Mouse (Mus musculus) embryonic facial prominence, embryonic 11.5 days (tissue): Measurements from ENCODE around the gene Lilr4b. TPM values are rescaled to one million over a fixed set of nuclear protein-coding genes. Genes with fewer than 3 reads are reported as not detected.
"Not testable (repeated sequence)": the region's sequence is repeated elsewhere in the genome, so short reads cannot be mapped to it uniquely, and the experiment has no call there.

Source experiments
- ATAC-seq: fragments of 200-750 bp; cut with Nextera tagmentation; replicated peaks from 2 replicates; pipeline ENCODE4 v1.8.0; 2017; ENCODE audit warnings: low read depth; ENCODE audit not compliant: insufficient number of reproducible peaks, low FRiP score, low TSS enrichment
- DNase-seq: peaks from one replicate; pipeline ENCODE4 v3.0.0-alpha.2; 2015; ENCODE audit warnings: low spot score
- H3K27ac ChIP-seq: fragments of 300-500 bp; sonication (generic); replicated peaks from 2 replicates; pipeline ENCODE4 v1.5.1; 2014; ENCODE audit warnings: mild to moderate bottlenecking, low read depth, low read length, control low read depth
- H3K27me3 ChIP-seq: fragments of 300-500 bp; sonication (generic); 2 replicates; pipeline ENCODE4 v1.6.1; 2014; ENCODE audit warnings: mild to moderate bottlenecking, low read length, moderate library complexity, mixed read lengths; ENCODE audit not compliant: control insufficient read depth, insufficient read depth
- H3K36me3 ChIP-seq: fragments of 300-500 bp; sonication (generic); replicated peaks from 2 replicates; pipeline ENCODE4 v1.6.1; 2014; ENCODE audit warnings: low read depth, mild to moderate bottlenecking, low read length, moderate library complexity, mixed read lengths; ENCODE audit not compliant: control insufficient read depth, insufficient read depth
- H3K4me1 ChIP-seq: fragments of 300-500 bp; sonication (generic); 2 replicates; pipeline ENCODE4 v1.6.1; 2014; ENCODE audit warnings: low read length, mixed read lengths; ENCODE audit not compliant: control insufficient read depth, insufficient read depth
- H3K4me2 ChIP-seq: fragments of 300-500 bp; sonication (generic); 2 replicates; pipeline ENCODE4 v1.6.1; 2014; ENCODE audit warnings: low read depth, mild to moderate bottlenecking, control low read depth, low read length, moderate library complexity
- H3K4me3 ChIP-seq: fragments of 300-500 bp; sonication (generic); 2 replicates; pipeline ENCODE4 v1.5.1; 2014; ENCODE audit warnings: low read depth, low read length, control low read depth
- H3K9ac ChIP-seq: fragments of 300-500 bp; sonication (generic); replicated peaks from 2 replicates; pipeline ENCODE4 v1.6.1; 2014; ENCODE audit warnings: mild to moderate bottlenecking, control low read depth, low read length
- H3K9me3 ChIP-seq: fragments of 300-500 bp; sonication (generic); replicated peaks from 2 replicates; pipeline ENCODE4 v1.6.1; 2016; ENCODE audit warnings: mild to moderate bottlenecking, low read length, inconsistent platforms, mixed read lengths; ENCODE audit not compliant: control insufficient read depth
- WGBS: fragments of 180-500 bp; shearing (Covaris S2); extraction: QIAGEN DNeasy Blood & Tissue Kit; methylation state at CpG from one replicate; pipeline ENCODE4 v1.1.7; 2014; 5-methylcytosine and 5-hydroxymethylcytosine counted together
- polyA plus RNA-seq: library from polyadenylated mRNA; unstranded; fragments of >200 nt; fragmentation: Nextera tagmentation; extraction: Ambion mirVana; gene quantifications from 2 replicates; pipeline ENCODE4 v1.2.1, GENCODE M21; 2014

The Lilr4b gene
- polyA plus RNA-seq, 1 experiment from 2014 or later: not detected

- DNase-seq, H3K4me3 ChIP-seq, H3K27ac ChIP-seq, H3K36me3 ChIP-seq, H3K27me3 ChIP-seq, ATAC-seq, H3K4me2 ChIP-seq, H3K9ac ChIP-seq, H3K4me1 ChIP-seq, H3K9me3 ChIP-seq: not testable (repeated sequence)
- 39% methylated on average over 4 of the region's 4 CpGs for WGBS
Measured at GRCm38 (mm10) chr10:51463800-51464199, 16.6 kb upstream of the Lilr4b start.

- ATAC-seq: not testable (repeated sequence)
Measured at GRCm38 (mm10) chr10:51490691-51491090, 10.3 kb downstream of the Lilr4b start, which contains the start of gene Lilrb4a. TSS of gene Lilrb4a (plus strand) at chr10:51490956.

GRCm38 (mm10) chr10:51520021-51520420 is 39.6 kb downstream of the Lilr4b start:
- H3K36me3 ChIP-seq: no peaks in the 10 kb centered on the region
- H3K4me2 ChIP-seq: no peak overlapping the region
- no peak overlapping the region for H3K27ac ChIP-seq
- H3K4me1 ChIP-seq: no peaks in the 10 kb centered on the region
- ATAC-seq (no peak), DNase-seq (no peak)
- no peak overlapping the region for H3K4me3 ChIP-seq
- H3K9ac ChIP-seq: no peak overlapping the region
- H3K9me3 ChIP-seq: no peaks in the 10 kb centered on the region
- no peaks in the 10 kb centered on the region for H3K27me3 ChIP-seq

More at GRCm38 (mm10) chr10:51490691-51491090, 10.3 kb downstream of the Lilr4b start, which contains the start of gene Lilrb4a:
- H3K27me3 ChIP-seq, DNase-seq, H3K4me3 ChIP-seq, H3K4me1 ChIP-seq, H3K36me3 ChIP-seq, H3K27ac ChIP-seq, H3K9me3 ChIP-seq, H3K9ac ChIP-seq, H3K4me2 ChIP-seq: not testable (repeated sequence)
- WGBS: no CpG with 5 or more reads among the region's 2 CpGs

- no peaks in the 10 kb centered on the region for H3K4me1 ChIP-seq
- ATAC-seq: no peak
- no peak overlapping the region for H3K4me2 ChIP-seq
- no peaks in the 10 kb centered on the region for H3K27me3 ChIP-seq
- H3K9me3 ChIP-seq: no peaks in the 10 kb centered on the region
- no peak overlapping the region for H3K27ac ChIP-seq
- DNase-seq: no peak
- no peak overlapping the region for H3K9ac ChIP-seq
- H3K36me3 ChIP-seq: no peaks in the 10 kb centered on the region
- H3K4me3 ChIP-seq: no peak overlapping the region
Measured at GRCm38 (mm10) chr10:51521453-51521852, 41.0 kb downstream of the Lilr4b start.

- DNase-seq (no peak), ATAC-seq (no peak)
- 77% methylated on average over 7 of the region's 7 CpGs for WGBS
- Histone ChIP-seq H3K4me3 (no peak overlapping the region), H3K4me1 (no peaks in the 10 kb centered on the region), H3K27me3 (no peaks in the 10 kb centered on the region), H3K9me3 (no peaks in the 10 kb centered on the region), H3K4me2 (no peak overlapping the region), H3K9ac (no peak overlapping the region), H3K27ac (no peak overlapping the region), H3K36me3 (no peaks in the 10 kb centered on the region)
Measured at GRCm38 (mm10) chr10:51526090-51526489, 45.7 kb downstream of the Lilr4b start.

- Histone ChIP-seq H3K4me2 (no peak overlapping the region), H3K36me3 (no peaks in the 10 kb centered on the region), H3K27me3 (no peaks in the 10 kb centered on the region), H3K9me3 (no peaks in the 10 kb centered on the region), H3K9ac (no peak overlapping the region), H3K4me1 (no peaks in the 10 kb centered on the region), H3K4me3 (no peak overlapping the region), H3K27ac (no peak overlapping the region)
- no peak for DNase-seq
- no peak for ATAC-seq
- 75% methylated on average over 4 of the region's 4 CpGs for WGBS
Measured at GRCm38 (mm10) chr10:51526633-51527032, 46.2 kb downstream of the Lilr4b start.

- Histone ChIP-seq H3K27ac (no peak overlapping the region), H3K4me3 (no peak overlapping the region), H3K9ac (no peak overlapping the region), H3K4me1 (no peaks in the 10 kb centered on the region), H3K4me2 (no peak overlapping the region), H3K9me3 (no peaks in the 10 kb centered on the region), H3K36me3 (no peaks in the 10 kb centered on the region), H3K27me3 (no peaks in the 10 kb centered on the region)
- ATAC-seq (no peak), DNase-seq (no peak)
- 65% methylated on average over 8 of the region's 8 CpGs for WGBS
Measured at GRCm38 (mm10) chr10:51528840-51529434, 48.5 kb downstream of the Lilr4b start.

- 70% methylated on average over 3 of the region's 3 CpGs for WGBS
- no peaks in the 10 kb centered on the region for H3K27me3 ChIP-seq
Measured at GRCm38 (mm10) chr10:51529497-51529896, 49.1 kb downstream of the Lilr4b start.

More at GRCm38 (mm10) chr10:51529497-51529896, 49.1 kb downstream of the Lilr4b start:
- H3K9me3 ChIP-seq: no peaks in the 10 kb centered on the region
- H3K4me1 ChIP-seq: no peaks in the 10 kb centered on the region
- H3K36me3 ChIP-seq: no peaks in the 10 kb centered on the region
- H3K4me3 ChIP-seq: no peak overlapping the region
- no peak overlapping the region for H3K4me2 ChIP-seq
- no peak overlapping the region for H3K9ac ChIP-seq
- no peak for DNase-seq
- ATAC-seq: no peak
- H3K27ac ChIP-seq: no peak overlapping the region
